Mouse (Mus musculus): Measurements from ENCODE around the gene Bicdl1. TPM values are rescaled to one million over a fixed set of nuclear protein-coding genes. Genes with fewer than 3 reads are reported as not detected.

The Bicdl1 gene
- polyA plus RNA-seq, 1 experiment from 2014 or later, result 14.9 TPM

DNA sequence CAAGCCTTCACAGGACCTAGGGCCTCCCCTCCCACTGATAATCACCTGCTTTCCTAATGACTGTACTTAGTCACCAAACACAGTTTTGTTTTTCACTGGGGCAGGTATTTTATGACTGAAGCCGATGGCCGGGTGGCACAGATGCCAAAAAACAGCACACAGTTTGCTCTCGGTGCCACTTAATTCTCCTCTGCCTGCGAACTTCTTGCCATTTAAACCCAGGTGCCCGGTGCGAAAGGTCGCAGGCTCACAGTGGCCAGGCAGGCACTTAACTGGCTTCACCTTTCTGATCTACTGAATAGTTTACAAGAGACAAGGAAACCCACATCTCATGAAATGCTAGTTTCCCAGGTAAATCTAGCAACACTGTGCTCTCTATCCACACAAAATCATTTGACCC is 16.7 kb downstream of the Bicdl1 start:
- ATAC-seq (ENCODE audit: low FRiP score, low TSS enrichment), result no peak
- no peaks in the 10 kb centered on the region for H3K4me1 ChIP-seq (ENCODE audit: insufficient read depth, low read length)
- H3K4me3 ChIP-seq (ENCODE audit: low read length), result no peak overlapping the region
- H3K9me3 ChIP-seq (ENCODE audit: low read length), result no peaks in the 10 kb centered on the region
- 86% methylated on average over 7 of the region's 7 CpGs for WGBS
- no peaks in the 10 kb centered on the region for H3K27me3 ChIP-seq (ENCODE audit: insufficient read depth, low read length)
- no peak overlapping the region for H3K27ac ChIP-seq (ENCODE audit: low read length)
- H3K4me2 ChIP-seq (replicated peaks; ENCODE audit: low read depth, low read length), result no peak overlapping the region
- H3K9ac ChIP-seq (replicated peaks; ENCODE audit: low read length), result no peak overlapping the region
- no peaks in the 10 kb centered on the region for H3K36me3 ChIP-seq (ENCODE audit: insufficient read depth, low read length)

DNA sequence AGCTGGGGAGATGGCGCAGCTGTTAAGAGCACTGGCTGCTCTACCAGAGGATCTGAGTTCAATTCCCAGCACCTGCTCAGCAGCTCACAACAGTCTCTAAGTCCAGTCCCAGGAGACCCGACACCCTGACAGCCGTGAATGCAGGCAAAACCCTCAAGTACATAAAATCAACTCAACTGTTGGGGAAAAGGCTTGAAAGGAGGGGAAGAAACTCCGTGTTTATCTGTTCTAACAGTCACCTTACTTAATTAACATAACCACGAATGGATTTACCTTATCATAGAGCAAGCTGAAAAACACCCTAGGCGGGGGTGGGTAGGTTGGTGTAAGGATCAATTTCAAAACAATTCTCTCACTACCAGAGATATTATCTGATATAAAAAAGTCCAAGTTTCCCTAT is 18.9 kb downstream of the Bicdl1 start:
- Histone ChIP-seq H3K9me3 (ENCODE audit: low read length) (no peaks in the 10 kb centered on the region), H3K4me3 (ENCODE audit: low read length) (no peak overlapping the region), H3K9ac (replicated peaks; ENCODE audit: low read length) (no peak overlapping the region), H3K4me2 (replicated peaks; ENCODE audit: low read depth, low read length) (no peak overlapping the region), H3K27me3 (ENCODE audit: insufficient read depth, low read length) (no peaks in the 10 kb centered on the region), H3K27ac (ENCODE audit: low read length) (no peak overlapping the region), H3K36me3 (ENCODE audit: insufficient read depth, low read length) (no peaks in the 10 kb centered on the region), H3K4me1 (ENCODE audit: insufficient read depth, low read length) (no peaks in the 10 kb centered on the region)
- ATAC-seq (ENCODE audit: low FRiP score, low TSS enrichment), result no peak
- 71% methylated on average over 6 of the region's 6 CpGs for WGBS

- no peak for ATAC-seq (ENCODE audit: low FRiP score, low TSS enrichment)
- no peaks in the 10 kb centered on the region for H3K36me3 ChIP-seq (ENCODE audit: insufficient read depth, low read length)
- H3K4me2 ChIP-seq (replicated peaks; ENCODE audit: low read depth, low read length), result no peak overlapping the region
- no peak overlapping the region for H3K4me3 ChIP-seq (ENCODE audit: low read length)
- no peak overlapping the region for H3K27ac ChIP-seq (ENCODE audit: low read length)
- 82% methylated on average over 11 of the region's 11 CpGs for WGBS
- H3K9ac ChIP-seq (replicated peaks; ENCODE audit: low read length), result no peak overlapping the region
- no peaks in the 10 kb centered on the region for H3K27me3 ChIP-seq (ENCODE audit: insufficient read depth, low read length)
- no peaks in the 10 kb centered on the region for H3K9me3 ChIP-seq (ENCODE audit: low read length)
- H3K4me1 ChIP-seq (ENCODE audit: insufficient read depth, low read length), result no peaks in the 10 kb centered on the region
Observed at GRCm38 (mm10) chr5:115711636-115712419, 19.6 kb downstream of the Bicdl1 start.

GRCm38 (mm10) chr5:115710171-115710570 is 21.2 kb downstream of the Bicdl1 start:
- Histone ChIP-seq H3K36me3 (ENCODE audit: insufficient read depth, low read length) (no peaks in the 10 kb centered on the region), H3K27ac (ENCODE audit: low read length) (no peak overlapping the region), H3K4me1 (ENCODE audit: insufficient read depth, low read length) (no peaks in the 10 kb centered on the region), H3K27me3 (ENCODE audit: insufficient read depth, low read length) (no peaks in the 10 kb centered on the region), H3K4me2 (replicated peaks; ENCODE audit: low read depth, low read length) (no peak overlapping the region), H3K9ac (replicated peaks; ENCODE audit: low read length) (no peak overlapping the region), H3K9me3 (ENCODE audit: low read length) (no peaks in the 10 kb centered on the region), H3K4me3 (ENCODE audit: low read length) (no peak overlapping the region)
- 90% methylated on average over 4 of the region's 4 CpGs for WGBS
- ATAC-seq (ENCODE audit: low FRiP score, low TSS enrichment), result no peak

- no peak for ATAC-seq (ENCODE audit: low FRiP score, low TSS enrichment)
- H3K4me3 ChIP-seq (ENCODE audit: low read length), result no peak overlapping the region
Observed at GRCm38 (mm10) chr5:115708930-115709329, 22.5 kb downstream of the Bicdl1 start.

DNA sequence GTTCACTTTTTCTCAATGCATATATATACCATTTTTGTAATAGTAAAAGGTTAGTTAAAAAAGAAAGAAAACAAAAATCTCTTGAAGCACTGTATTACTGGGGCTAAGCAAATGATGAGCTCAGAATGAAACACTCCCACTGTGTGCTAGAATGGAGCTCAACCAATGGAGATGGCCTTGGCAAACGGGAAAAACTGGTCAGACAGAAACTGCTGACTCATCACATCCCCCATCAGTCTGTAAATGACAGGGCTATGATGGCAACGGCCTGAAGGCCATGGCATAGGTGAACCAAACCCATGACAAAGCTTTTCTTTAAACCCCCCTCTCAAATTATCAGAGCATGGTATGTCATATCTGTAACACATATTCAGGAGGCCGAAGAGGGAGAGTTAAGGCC is 29.4 kb downstream of the Bicdl1 start:
- H3K4me1 ChIP-seq (ENCODE audit: insufficient read depth, low read length), result no peaks in the 10 kb centered on the region
- no peak overlapping the region for H3K4me2 ChIP-seq (replicated peaks; ENCODE audit: low read depth, low read length)
- H3K27me3 ChIP-seq (ENCODE audit: insufficient read depth, low read length), result no peaks in the 10 kb centered on the region
- no peak overlapping the region for H3K4me3 ChIP-seq (ENCODE audit: low read length)
- H3K36me3 ChIP-seq (ENCODE audit: insufficient read depth, low read length), result no peaks in the 10 kb centered on the region
- no peaks in the 10 kb centered on the region for H3K9me3 ChIP-seq (ENCODE audit: low read length)
- H3K27ac ChIP-seq (ENCODE audit: low read length), result no peak overlapping the region
- H3K9ac ChIP-seq (replicated peaks; ENCODE audit: low read length), result no peak overlapping the region
- ATAC-seq (ENCODE audit: low FRiP score, low TSS enrichment), result no peak
- 59% methylated on average over 3 of the region's 3 CpGs for WGBS

More at GRCm38 (mm10) chr5:115708930-115709329, 22.5 kb downstream of the Bicdl1 start:
- no peak overlapping the region for H3K4me2 ChIP-seq (replicated peaks; ENCODE audit: low read depth, low read length)
- no peak overlapping the region for H3K9ac ChIP-seq (replicated peaks; ENCODE audit: low read length)
- no peaks in the 10 kb centered on the region for H3K27me3 ChIP-seq (ENCODE audit: insufficient read depth, low read length)
- 63% methylated on average over 3 of the region's 3 CpGs for WGBS
- H3K36me3 ChIP-seq (ENCODE audit: insufficient read depth, low read length), result no peaks in the 10 kb centered on the region
- no peak overlapping the region for H3K27ac ChIP-seq (ENCODE audit: low read length)
- no peaks in the 10 kb centered on the region for H3K4me1 ChIP-seq (ENCODE audit: insufficient read depth, low read length)
- no peaks in the 10 kb centered on the region for H3K9me3 ChIP-seq (ENCODE audit: low read length)

- Histone ChIP-seq H3K4me2 (replicated peaks; ENCODE audit: low read depth, low read length) (no peak overlapping the region), H3K36me3 (ENCODE audit: insufficient read depth, low read length) (no peaks in the 10 kb centered on the region), H3K9me3 (ENCODE audit: low read length) (no peaks in the 10 kb centered on the region), H3K4me1 (ENCODE audit: insufficient read depth, low read length) (no peaks in the 10 kb centered on the region), H3K27ac (ENCODE audit: low read length) (no peak overlapping the region), H3K4me3 (ENCODE audit: low read length) (no peak overlapping the region), H3K9ac (replicated peaks; ENCODE audit: low read length) (no peak overlapping the region), H3K27me3 (ENCODE audit: insufficient read depth, low read length) (no peaks in the 10 kb centered on the region)
- 57% methylated on average over 4 of the region's 4 CpGs for WGBS
- no peak for ATAC-seq (ENCODE audit: low FRiP score, low TSS enrichment)
Observed at GRCm38 (mm10) chr5:115701215-115701614, 30.2 kb downstream of the Bicdl1 start.

DNA sequence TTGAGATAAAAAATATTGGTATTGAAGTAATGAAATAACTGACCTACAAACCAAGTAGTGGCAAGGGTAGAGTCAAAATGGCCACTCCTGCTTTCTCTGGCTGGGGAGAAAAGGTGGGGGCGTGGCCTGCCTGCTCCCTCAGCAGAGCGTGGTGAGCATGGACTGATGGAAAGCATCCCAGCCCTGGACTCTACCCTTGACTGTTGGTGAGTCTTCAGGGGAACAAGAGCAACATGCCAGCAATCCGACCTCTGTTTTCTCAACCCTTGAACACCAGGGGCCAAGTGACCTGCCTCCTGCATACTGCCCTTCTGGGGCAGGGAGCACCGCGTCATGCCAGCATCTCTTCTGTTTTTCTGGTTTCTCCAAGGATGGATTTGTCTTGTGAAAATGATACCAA is 34.6 kb downstream of the Bicdl1 start:
- Histone ChIP-seq H3K36me3 (ENCODE audit: insufficient read depth, low read length) (no peaks in the 10 kb centered on the region), H3K27me3 (ENCODE audit: insufficient read depth, low read length) (no peaks in the 10 kb centered on the region)
- WGBS, result 56% methylated on average over 5 of the region's 5 CpGs

DNA sequence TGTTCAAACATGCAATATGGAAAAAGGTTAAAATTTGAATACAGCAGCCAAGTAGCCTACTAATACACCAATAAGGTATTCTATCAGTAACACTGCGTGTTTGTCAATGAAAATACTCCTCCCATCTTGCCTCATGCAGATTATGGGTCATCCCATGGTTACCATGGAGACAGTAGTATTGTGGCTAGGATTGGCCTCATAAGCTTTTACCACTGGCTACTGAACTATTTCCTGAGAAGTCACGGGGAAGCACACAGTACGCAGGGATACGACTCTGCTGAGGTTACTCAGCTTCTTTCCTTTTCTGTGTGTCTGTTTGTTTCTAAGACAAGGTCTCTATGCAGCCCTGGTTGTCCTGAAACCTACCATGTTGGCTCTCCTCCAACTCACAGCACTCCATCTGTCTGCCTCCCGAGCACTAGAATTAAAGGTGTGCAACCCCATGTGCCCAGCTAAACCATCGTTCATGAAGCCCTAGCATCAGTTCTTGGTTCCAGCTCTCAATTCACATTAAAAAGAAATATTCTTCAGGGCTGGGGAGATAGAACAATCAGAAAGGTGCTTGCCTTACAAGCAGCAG is 36.1 kb downstream of the Bicdl1 start:
- 70% methylated on average over 6 of the region's 6 CpGs for WGBS
- H3K4me3 ChIP-seq (ENCODE audit: low read length), result no peak overlapping the region
- H3K27me3 ChIP-seq (ENCODE audit: insufficient read depth, low read length), result no peaks in the 10 kb centered on the region
- no peaks in the 10 kb centered on the region for H3K4me1 ChIP-seq (ENCODE audit: insufficient read depth, low read length)
- no peak overlapping the region for H3K27ac ChIP-seq (ENCODE audit: low read length)
- no peak overlapping the region for H3K4me2 ChIP-seq (replicated peaks; ENCODE audit: low read depth, low read length)
- ATAC-seq (ENCODE audit: low FRiP score, low TSS enrichment), result no peak
- no peak overlapping the region for H3K9ac ChIP-seq (replicated peaks; ENCODE audit: low read length)
- H3K9me3 ChIP-seq (ENCODE audit: low read length), result no peaks in the 10 kb centered on the region
- no peaks in the 10 kb centered on the region for H3K36me3 ChIP-seq (ENCODE audit: insufficient read depth, low read length)

More for the DNA sequence above, 34.6 kb downstream of the Bicdl1 start:
- Histone ChIP-seq H3K9ac (replicated peaks; ENCODE audit: low read length) (no peak overlapping the region), H3K9me3 (ENCODE audit: low read length) (no peaks in the 10 kb centered on the region), H3K4me2 (replicated peaks; ENCODE audit: low read depth, low read length) (no peak overlapping the region), H3K27ac (ENCODE audit: low read length) (no peak overlapping the region), H3K4me1 (ENCODE audit: insufficient read depth, low read length) (no peaks in the 10 kb centered on the region), H3K4me3 (ENCODE audit: low read length) (no peak overlapping the region)
- ATAC-seq (ENCODE audit: low FRiP score, low TSS enrichment), result no peak

- H3K9ac ChIP-seq (replicated peaks; ENCODE audit: low read length), result no peak overlapping the region
- no peak overlapping the region for H3K4me3 ChIP-seq (ENCODE audit: low read length)
- WGBS, result 63% methylated on average over 3 of the region's 3 CpGs
- no peak for ATAC-seq (ENCODE audit: low FRiP score, low TSS enrichment)
- no peak overlapping the region for H3K27ac ChIP-seq (ENCODE audit: low read length)
- no peaks in the 10 kb centered on the region for H3K36me3 ChIP-seq (ENCODE audit: insufficient read depth, low read length)
- H3K4me1 ChIP-seq (ENCODE audit: insufficient read depth, low read length), result no peaks in the 10 kb centered on the region
- no peaks in the 10 kb centered on the region for H3K9me3 ChIP-seq (ENCODE audit: low read length)
- H3K27me3 ChIP-seq (ENCODE audit: insufficient read depth, low read length), result no peaks in the 10 kb centered on the region
- H3K4me2 ChIP-seq (replicated peaks; ENCODE audit: low read depth, low read length), result no peak overlapping the region
Observed at GRCm38 (mm10) chr5:115693271-115693670, 38.1 kb downstream of the Bicdl1 start.
